Mouse (Mus musculus) myocyte (in vitro differentiated cells): Measurements from ENCODE around the gene Fkbp6.

Experiments
- E2F4 ChIP-seq: IDR thresholded peaks from one replicate; pipeline ENCODE4 v1.6.1; 2011; ENCODE audit warnings: mild to moderate bottlenecking, control low read depth, moderate library complexity; ENCODE audit not compliant: insufficient read depth
- MAX ChIP-seq: IDR thresholded peaks from one replicate; pipeline ENCODE4 v1.6.1; 2011; ENCODE audit warnings: low read depth, mild to moderate bottlenecking, control low read depth
- MYOD1 ChIP-seq, 3 experiments: IDR thresholded peaks; one replicate each; pipeline ENCODE4 v1.6.1; 2011; ENCODE audit warnings: control low read depth in 2 of 3, low read depth in 2 of 3, mild to moderate bottlenecking in 2 of 3, moderate library complexity in 1 of 3; ENCODE audit not compliant: insufficient read length in 2 of 3, control insufficient read depth in 1 of 3
- POLR2A ChIP-seq: IDR thresholded peaks from one replicate; pipeline ENCODE4 v1.6.1; 2011; ENCODE audit warnings: low read depth, mild to moderate bottlenecking, control low read depth, moderate library complexity; ENCODE audit not compliant: insufficient read length
- POLR2AphosphoS2 ChIP-seq: IDR thresholded peaks from one replicate; pipeline ENCODE4 v1.6.1; 2011; ENCODE audit warnings: low read depth, control low read depth; ENCODE audit not compliant: insufficient read length
- TCF12 ChIP-seq: IDR thresholded peaks from one replicate; pipeline ENCODE4 v1.6.1; 2011; ENCODE audit warnings: mild to moderate bottlenecking, control low read depth; ENCODE audit not compliant: poor library complexity, insufficient read depth, severe bottlenecking
- TCF3 ChIP-seq: IDR thresholded peaks from one replicate; pipeline ENCODE4 v1.6.1; 2011; ENCODE audit warnings: low read depth, control low read depth; ENCODE audit not compliant: insufficient read length
- USF1 ChIP-seq: IDR thresholded peaks from one replicate; pipeline ENCODE4 v1.6.1; 2011; ENCODE audit warnings: low read depth, mild to moderate bottlenecking, control low read depth, moderate library complexity

- TF ChIP-seq POLR2A (no peak), POLR2AphosphoS2 (no peak), MAX (no peak), MYOD1 (IDR thresholded peaks at IDR 0.05; ENCODE audit: control insufficient read depth in 1 of 3, insufficient read length in 2 of 3, low read depth in 2 of 3) (no peak), USF1 (no peak), E2F4 (no peak), TCF3 (no peak), TCF12 (no peak)
Measured at GRCm38 (mm10) chr5:135345989-135346388, 3.9 kb downstream of the Fkbp6 start.
